Mouse (Mus musculus) left cerebral cortex, postnatal 25 days (tissue): ENCODE measurements around the gene Nostrin. TPM values are rescaled to one million over a fixed set of nuclear protein-coding genes. Genes with fewer than 3 reads are reported as not detected.

ENCODE experiments used
- DNase-seq, 2 experiments: peaks; one replicate each; pipeline ENCODE4 v3.0.0; 2022; ENCODE audit warnings: low spot score in 2 of 2, mixed read lengths in 1 of 2
- intact Hi-C: fragments of 180-260 bp; cut with DNase I; formaldehyde crosslinking; loops from one replicate; pipeline ENCODE4 v1.15.1; 2025
- total RNA-seq, 2 experiments: library from RNA; stranded (reverse); gene quantifications; 2 replicates each; pipeline ENCODE4 v1.2.3; 2021

Gene Nostrin
- total RNA-seq, 2 experiments from 2014 or later: 4.7 to 4.8 TPM

- no peak for DNase-seq
- intact Hi-C loops: no loop called here
These were observed 10.2 kb upstream of the Nostrin start for GRCm38 (mm10) chr2:69125425-69125824.

DNA sequence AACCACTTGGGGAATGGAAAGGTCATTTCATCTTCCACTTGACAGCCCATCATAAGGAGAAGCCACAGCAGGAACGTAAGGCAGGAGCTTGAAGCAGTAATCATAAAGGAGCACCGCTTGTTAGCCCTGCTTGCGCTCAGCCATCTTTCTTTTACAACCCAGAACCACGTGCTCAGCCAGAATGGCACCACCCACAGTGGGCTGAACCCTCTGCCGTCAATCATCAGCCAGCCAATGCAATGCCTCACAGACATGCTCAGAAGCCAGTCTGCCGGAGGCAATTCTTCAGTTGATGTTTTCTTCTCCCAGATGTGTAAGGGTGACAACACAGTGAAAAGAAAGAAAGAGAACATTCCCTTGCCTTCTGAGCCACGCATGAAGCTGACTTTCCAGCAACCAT is 7.3 kb upstream of the Nostrin start:
- intact Hi-C loops: no loop called here
- DNase-seq: no peak

GRCm38 (mm10) chr2:69128921-69129395 is 6.6 kb upstream of the Nostrin start:
- intact Hi-C loops: no loop called here

DNA sequence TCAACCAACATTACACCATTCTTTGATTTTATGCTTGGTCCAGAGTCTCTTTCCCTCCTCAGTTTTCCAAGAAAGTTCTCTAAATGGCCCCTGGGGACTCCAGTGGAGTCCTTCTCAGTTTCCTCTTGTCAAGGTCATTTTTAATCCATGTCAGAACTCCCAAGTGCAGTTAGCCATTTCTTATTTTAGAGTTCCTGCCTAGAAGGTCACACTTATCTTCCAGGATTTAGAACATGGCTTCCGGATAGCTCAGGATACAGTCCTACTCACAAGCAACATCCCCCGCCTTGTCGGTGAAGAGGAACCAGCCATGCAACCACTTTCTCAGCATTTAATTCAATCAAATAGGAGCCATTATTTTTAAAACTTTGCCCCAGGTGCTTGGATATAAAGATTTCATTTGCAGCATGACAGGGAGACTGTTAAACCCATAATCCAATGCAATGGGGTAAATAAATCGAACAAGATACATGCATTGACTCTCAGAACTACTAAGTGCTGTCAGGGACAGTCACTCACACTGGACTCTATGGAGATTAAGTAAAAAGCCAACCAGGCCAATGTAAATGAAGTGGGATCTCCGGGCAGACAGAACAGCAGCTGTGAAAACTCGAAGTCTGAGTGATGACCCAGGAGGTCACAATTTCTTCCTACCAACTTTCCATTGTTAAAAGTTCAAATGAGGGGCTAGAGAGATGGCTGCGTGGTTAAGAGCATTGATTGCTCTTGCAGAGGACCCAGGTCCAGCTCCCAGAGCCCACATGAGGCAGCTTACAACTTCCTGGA is 6.0 kb upstream of the Nostrin start:
- intact Hi-C loops: no loop called here
- no peak for DNase-seq

More at GRCm38 (mm10) chr2:69128921-69129395, 6.6 kb upstream of the Nostrin start:
- no peak for DNase-seq

GRCm38 (mm10) chr2:69132046-69132445 is 3.6 kb upstream of the Nostrin start:
- intact Hi-C loops: no loop called here
- DNase-seq: no peak

- intact Hi-C loops: no loop called here
These were observed 3.0 kb upstream of the Nostrin start for GRCm38 (mm10) chr2:69132488-69133040.

GRCm38 (mm10) chr2:69134186-69134585 is 1.4 kb upstream of the Nostrin start:
- DNase-seq: no peak
- intact Hi-C loops: no loop called here

More at GRCm38 (mm10) chr2:69132488-69133040, 3.0 kb upstream of the Nostrin start:
- DNase-seq: no peak

- intact Hi-C loops: no loop called here
- no peak for DNase-seq
These were observed 663 bp upstream of the Nostrin start for GRCm38 (mm10) chr2:69134937-69135336.

DNA sequence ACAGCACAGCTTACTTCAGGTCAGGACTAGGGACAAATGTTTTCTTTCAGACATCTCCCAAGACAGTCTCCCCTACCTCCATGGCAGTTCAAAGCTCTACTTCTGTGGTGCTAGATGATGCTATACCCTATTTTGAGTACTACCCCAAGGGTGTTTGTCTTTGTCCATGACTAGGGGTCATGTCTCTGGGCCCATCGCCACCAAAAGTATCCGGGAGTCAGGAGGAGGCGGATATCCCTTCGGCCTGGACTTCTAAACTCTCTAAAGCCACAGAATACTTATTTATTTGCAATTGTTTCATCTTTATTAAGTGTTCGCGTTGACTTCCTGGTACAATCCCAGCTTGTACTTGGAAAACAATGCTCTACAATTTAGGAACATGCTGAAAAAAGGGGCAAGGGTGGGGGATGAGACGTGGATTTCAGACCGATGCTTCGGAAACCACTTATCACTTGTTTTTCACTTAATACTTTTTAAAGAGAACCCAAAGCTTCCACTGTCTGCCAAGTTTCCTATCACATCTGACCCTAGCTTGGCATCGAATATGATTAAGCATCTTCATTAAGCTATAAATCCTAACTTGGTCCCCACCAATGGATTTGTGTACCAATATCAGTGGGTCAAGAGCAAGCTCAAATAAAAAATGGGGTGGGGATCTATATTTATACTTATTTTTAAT is 1.9 kb downstream of the Nostrin start:
- no peak for DNase-seq

GRCm38 (mm10) chr2:69138759-69139158 is 3.2 kb downstream of the Nostrin start:
- intact Hi-C loops: no loop called here
- DNase-seq: peak in 1 of 2 experiments; percentile 52

More for the DNA sequence above, 1.9 kb downstream of the Nostrin start:
- intact Hi-C loops: no loop called here

GRCm38 (mm10) chr2:69140215-69140614 is 4.6 kb downstream of the Nostrin start:
- intact Hi-C loops: no loop called here
- no peak for DNase-seq

DNA sequence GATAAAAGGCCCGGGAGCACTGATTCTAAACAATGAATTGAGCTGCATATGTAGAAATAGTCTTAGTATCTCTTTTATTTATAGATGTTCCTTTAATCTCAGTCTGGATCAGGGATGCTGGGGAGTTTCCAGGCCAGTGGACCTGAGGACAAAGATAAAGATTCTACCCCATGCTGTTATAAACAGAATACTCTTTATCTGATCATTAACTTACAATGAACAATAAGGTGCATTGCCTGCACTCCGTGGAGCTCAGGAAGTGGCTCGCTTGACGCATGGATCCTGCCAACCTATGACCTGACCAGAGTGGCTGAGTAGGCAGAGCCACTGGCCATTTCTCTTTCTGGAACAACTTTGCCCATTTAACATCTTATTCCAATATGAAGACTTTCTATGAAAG is 5.2 kb downstream of the Nostrin start:
- intact Hi-C loops: no loop called here
- no peak for DNase-seq

GRCm38 (mm10) chr2:69148691-69149090 is 13.1 kb downstream of the Nostrin start:
- intact Hi-C loops: no loop called here
- DNase-seq: no peak

DNA sequence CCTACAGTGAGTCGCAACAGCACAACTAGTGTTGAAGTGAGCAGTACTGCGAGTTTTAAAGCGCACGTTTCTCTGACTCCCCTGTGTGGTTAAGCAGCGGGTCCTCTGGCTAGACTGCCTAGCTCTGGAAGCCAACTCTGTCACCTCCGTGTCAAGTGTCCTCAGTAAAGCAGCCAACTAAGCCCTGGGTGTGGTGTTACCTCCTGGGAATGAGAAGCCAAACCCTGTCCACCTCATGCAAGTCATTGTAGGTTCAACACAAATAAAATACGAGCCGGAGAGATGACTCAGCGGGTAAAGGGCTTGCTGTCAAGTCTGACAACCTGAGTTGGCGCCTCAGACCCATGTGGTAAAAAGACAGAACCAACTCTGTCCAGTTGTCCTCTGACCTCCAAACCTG is 13.6 kb downstream of the Nostrin start:
- DNase-seq: no peak
- intact Hi-C loops: no loop called here

GRCm38 (mm10) chr2:69150841-69151240 is 15.2 kb downstream of the Nostrin start:
- no peak for DNase-seq
- intact Hi-C loops: no loop called here

- intact Hi-C loops: no loop called here
These were observed 20.3 kb downstream of the Nostrin start for GRCm38 (mm10) chr2:69155861-69156260.

GRCm38 (mm10) chr2:69156283-69156682 is 20.7 kb downstream of the Nostrin start:
- DNase-seq: no peak
- intact Hi-C loops: no loop called here

More at GRCm38 (mm10) chr2:69155861-69156260, 20.3 kb downstream of the Nostrin start:
- no peak for DNase-seq

DNA sequence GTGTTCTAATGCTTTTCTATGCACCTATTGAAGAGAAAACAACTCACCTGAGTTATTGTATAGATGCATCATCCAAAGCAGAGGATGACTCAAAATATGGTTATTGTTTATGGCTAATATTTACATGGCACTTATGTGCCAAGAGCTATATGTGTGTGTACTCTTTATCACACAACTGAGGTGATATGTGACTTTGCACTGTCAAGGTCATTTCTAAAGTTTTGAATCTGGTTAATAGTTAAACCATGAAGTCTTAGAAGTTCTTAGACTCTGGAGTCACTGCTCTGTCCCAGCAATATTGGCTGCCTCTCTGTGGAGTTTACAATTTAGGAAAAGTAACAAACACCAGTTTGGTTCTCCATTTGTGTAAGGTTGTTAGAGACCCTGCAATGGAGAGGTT is 23.3 kb downstream of the Nostrin start:
- intact Hi-C loops: no loop called here

DNA sequence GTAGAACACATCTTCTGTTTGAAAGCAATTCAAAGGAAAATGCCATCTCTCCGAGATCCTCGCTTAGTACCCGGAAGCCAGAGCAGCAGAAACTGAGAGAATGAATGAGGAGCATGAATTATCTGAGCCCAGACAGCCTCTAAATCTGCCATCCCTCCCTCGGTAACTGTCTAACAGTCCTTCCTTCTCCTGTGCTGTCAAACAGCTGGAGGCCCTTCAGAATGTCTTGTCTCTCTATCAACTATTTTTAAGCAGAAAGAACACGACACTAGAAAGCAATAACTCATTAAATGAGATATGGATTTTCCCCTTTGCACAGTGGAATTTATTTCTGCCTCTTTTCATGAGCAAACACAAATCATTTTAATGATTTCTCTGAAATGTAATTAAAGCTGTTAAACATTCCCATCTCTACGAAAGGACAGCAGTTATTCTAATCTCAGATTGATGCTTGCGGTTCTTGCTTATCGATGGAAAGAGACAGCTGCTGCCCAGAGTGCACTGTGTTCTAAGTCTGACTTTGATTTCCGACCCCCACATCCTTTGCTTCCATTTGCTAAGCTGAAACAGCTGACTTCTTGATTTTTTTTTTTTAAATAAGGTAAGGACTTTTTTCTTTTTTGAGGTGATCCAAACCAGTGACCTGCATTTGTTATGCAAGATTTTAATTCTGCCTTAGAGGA is 34.9 kb downstream of the Nostrin start:
- intact Hi-C loops: no loop called here
- DNase-seq: no peak

More for the DNA sequence above, 23.3 kb downstream of the Nostrin start:
- no peak for DNase-seq

DNA sequence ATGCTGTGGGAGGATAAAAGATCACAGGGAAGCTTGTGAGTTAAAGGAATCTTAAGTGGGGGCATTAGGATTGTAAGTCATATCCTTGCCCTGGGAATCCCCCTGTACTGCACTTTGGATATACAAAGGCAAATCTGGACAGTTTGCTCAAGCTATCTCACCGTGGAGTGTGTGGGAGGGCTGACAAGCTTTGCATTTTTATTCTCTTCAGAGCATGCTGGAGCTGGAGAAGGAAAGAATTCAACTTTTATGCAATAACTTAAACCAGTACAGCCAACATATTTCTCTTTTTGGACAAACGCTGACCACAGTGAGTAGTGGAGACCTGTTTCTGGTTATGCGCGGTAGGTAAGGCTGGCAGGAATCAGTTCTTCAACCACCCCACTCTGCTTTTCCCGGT is 39.7 kb downstream of the Nostrin start:
- DNase-seq: peak in 1 of 2 experiments; percentile 75
- intact Hi-C loops: no loop called here
